Mouse (Mus musculus): ENCODE measurements around the gene Snai3.

DNA sequence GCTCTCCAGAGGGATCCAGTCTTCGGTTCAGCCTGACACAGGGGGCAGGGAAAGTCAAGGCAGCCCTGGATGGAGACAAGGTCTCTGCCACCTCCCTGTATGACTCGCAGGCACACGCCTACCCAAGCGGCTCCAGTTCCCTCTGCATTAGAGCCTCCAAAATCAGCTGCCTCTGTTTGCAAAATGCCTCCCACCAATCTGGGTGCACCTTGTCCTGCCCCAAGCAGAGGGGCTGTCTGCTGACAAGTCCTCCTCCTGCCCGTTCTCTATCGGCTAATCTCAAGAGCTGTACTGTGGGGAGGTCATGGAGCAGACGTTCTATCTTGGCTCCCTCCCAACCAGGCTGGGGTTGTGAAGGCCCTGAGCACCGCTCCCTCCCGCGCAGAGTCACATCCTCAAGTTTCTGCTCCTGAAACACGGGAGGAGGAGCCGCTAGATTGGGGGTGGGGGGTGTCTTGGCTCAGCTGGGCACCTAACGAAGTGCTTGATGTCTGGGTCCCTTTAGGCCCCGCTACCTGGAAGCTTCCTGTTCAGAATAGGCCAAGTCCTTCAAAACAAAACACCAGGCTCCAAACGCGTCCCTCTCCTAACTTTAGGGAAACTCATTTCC lies 14.5 kb upstream of the Snai3 start:
- TF ChIP-seq CTCF (IDR thresholded peaks at IDR 0.05; ENCODE audit: low read depth): no peak
- TF ChIP-seq EP300 (optimal IDR thresholded peaks at IDR 0.05): no peak

Measured in stomach, postnatal 0 days (tissue).